Mouse (Mus musculus): Measurements from ENCODE around the gene Mctp2.

- TF ChIP-seq EP300 (optimal IDR thresholded peaks at IDR 0.05) (no peak), CTCF (IDR thresholded peaks at IDR 0.05; ENCODE audit: low read depth) (no peak)
Measured at GRCm38 (mm10) chr7:72098603-72099002, 207.8 kb downstream of the Mctp2 start.
